Mouse (Mus musculus) limb, embryonic 12.5 days (tissue): Measurements from ENCODE around the gene Vps54. TPM values are rescaled to one million over a fixed set of nuclear protein-coding genes. Genes with fewer than 3 reads are reported as not detected.
"Not testable (repeated sequence)": the region's sequence is repeated elsewhere in the genome, so short reads cannot be mapped to it uniquely, and the experiment has no call there.

ENCODE experiments used
- ATAC-seq: fragments of 200-750 bp; cut with Nextera tagmentation; 2 replicates; pipeline ENCODE4 v1.8.0; 2017; ENCODE audit warnings: low read depth, moderate TSS enrichment; ENCODE audit not compliant: insufficient number of reproducible peaks, insufficient read depth, low FRiP score, low TSS enrichment
- H3K27ac ChIP-seq: fragments of 300-500 bp; sonication (generic); 2 replicates; pipeline ENCODE4 v1.5.1; 2016; ENCODE audit warnings: mild to moderate bottlenecking, moderate library complexity
- H3K27me3 ChIP-seq: fragments of 300-500 bp; sonication (generic); 2 replicates; pipeline ENCODE4 v1.6.1; 2016; ENCODE audit warnings: mild to moderate bottlenecking, moderate library complexity
- H3K36me3 ChIP-seq: fragments of 300-500 bp; sonication (generic); 2 replicates; pipeline ENCODE4 v1.6.1; 2016; ENCODE audit warnings: mild to moderate bottlenecking, moderate library complexity
- H3K4me1 ChIP-seq: fragments of 300-500 bp; sonication (generic); replicated peaks from 2 replicates; pipeline ENCODE4 v1.6.1; 2016
- H3K4me2 ChIP-seq: fragments of 300-500 bp; sonication (generic); 2 replicates; pipeline ENCODE4 v1.6.1; 2016; ENCODE audit warnings: mild to moderate bottlenecking, moderate library complexity
- H3K4me3 ChIP-seq: fragments of 300-500 bp; sonication (generic); replicated peaks from 2 replicates; pipeline ENCODE4 v1.5.1; 2016; ENCODE audit warnings: mild to moderate bottlenecking
- H3K9ac ChIP-seq: fragments of 300-500 bp; sonication (generic); replicated peaks from 2 replicates; pipeline ENCODE4 v1.6.1; 2016; ENCODE audit warnings: mild to moderate bottlenecking, moderate library complexity
- H3K9me3 ChIP-seq: fragments of 300-500 bp; sonication (generic); 2 replicates; pipeline ENCODE4 v1.6.1; 2016; ENCODE audit warnings: mild to moderate bottlenecking, moderate library complexity
- whole genome bisulfite sequencing: fragments of 180-500 bp; shearing (Covaris S2); methylation state at CpG from one replicate; pipeline ENCODE4 v1.1.7; 2016; 5-methylcytosine and 5-hydroxymethylcytosine counted together
- polyA plus RNA-seq: library from polyadenylated mRNA; unstranded; fragments of >200 nt; fragmentation: Nextera tagmentation; extraction: Ambion mirVana; gene quantifications from 2 replicates; pipeline ENCODE4 v1.2.1, GENCODE M21; 2016

The Vps54 gene
- 16.2 and 17.8 TPM in 2 replicates for polyA plus RNA-seq

GRCm38 (mm10) chr11:21239021-21239661, at the start of gene Vps54:
Vps54 (plus strand) TSS chr11:21239281.
- H3K9me3 ChIP-seq: no peaks in the 10 kb centered on the region
- ATAC-seq: peak; percentile 84
- H3K9ac ChIP-seq: peak within 1 kb of the TSS; percentile 99
- under 1% methylated on average over 54 of the region's 84 CpGs for WGBS
- no peaks in the 10 kb centered on the region for H3K36me3 ChIP-seq
- no peaks in the 10 kb centered on the region for H3K27me3 ChIP-seq
- peak within 1 kb of the TSS; percentile 62 for H3K4me2 ChIP-seq
- H3K27ac ChIP-seq: peak within 1 kb of the TSS; percentile 99
- peaks cover 9% of the 10 kb centered on the region for H3K4me1 ChIP-seq
- H3K4me3 ChIP-seq: peak within 1 kb of the TSS; percentile 92

DNA sequence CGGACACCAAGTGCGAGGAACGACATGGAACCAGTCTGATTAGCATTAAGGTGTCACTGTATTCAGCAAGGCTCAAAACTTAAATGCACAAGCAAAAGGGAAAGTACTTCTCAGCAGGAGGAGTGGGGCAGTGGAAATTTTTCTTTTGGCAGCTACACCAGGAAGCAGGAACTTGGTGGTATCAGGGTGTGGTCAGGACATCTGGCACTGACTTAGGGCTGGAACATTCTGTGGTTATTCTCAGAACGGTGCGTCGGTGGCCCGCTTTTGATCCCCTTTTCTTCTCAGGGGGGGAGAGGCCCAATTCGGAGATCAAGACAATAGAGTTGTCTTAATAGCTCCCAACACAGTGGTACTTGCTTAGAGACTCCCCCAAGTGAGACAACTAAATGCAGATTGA, 47.3 kb upstream of the Vps54 start:
- not testable (repeated sequence) for H3K4me2 ChIP-seq, H3K9ac ChIP-seq, H3K27ac ChIP-seq, H3K9me3 ChIP-seq, H3K4me3 ChIP-seq, H3K4me1 ChIP-seq, ATAC-seq, H3K36me3 ChIP-seq, H3K27me3 ChIP-seq
- WGBS: 87% methylated on average over 8 of the region's 8 CpGs

- WGBS: 94% methylated on average over 3 of the region's 3 CpGs
- Histone ChIP-seq H3K27ac (no peak overlapping the region), H3K4me1 (no peaks in the 10 kb centered on the region), H3K27me3 (no peaks in the 10 kb centered on the region), H3K36me3 (no peaks in the 10 kb centered on the region), H3K4me3 (no peak overlapping the region), H3K4me2 (no peak overlapping the region), H3K9ac (no peak overlapping the region), H3K9me3 (no peaks in the 10 kb centered on the region)
- ATAC-seq: no peak
Measured at GRCm38 (mm10) chr11:21194851-21195250, 44.2 kb upstream of the Vps54 start.

GRCm38 (mm10) chr11:21209046-21209445, 30.0 kb upstream of the Vps54 start:
- no peak overlapping the region for H3K4me2 ChIP-seq
- no peak overlapping the region for H3K27ac ChIP-seq
- H3K9ac ChIP-seq: no peak overlapping the region
- 86% methylated on average over 2 of the region's 2 CpGs for WGBS
- no peaks in the 10 kb centered on the region for H3K36me3 ChIP-seq
- ATAC-seq: no peak
- no peaks in the 10 kb centered on the region for H3K4me1 ChIP-seq
- H3K4me3 ChIP-seq: no peak overlapping the region
- peaks cover 6% of the 10 kb centered on the region for H3K9me3 ChIP-seq
- H3K27me3 ChIP-seq: no peaks in the 10 kb centered on the region

- H3K4me3 ChIP-seq, H3K4me2 ChIP-seq, H3K9ac ChIP-seq, H3K4me1 ChIP-seq, ATAC-seq, H3K27me3 ChIP-seq, H3K9me3 ChIP-seq, H3K36me3 ChIP-seq, H3K27ac ChIP-seq: not testable (repeated sequence)
- WGBS: 93% methylated on average over 9 of the region's 9 CpGs
Measured at GRCm38 (mm10) chr11:21209701-21210100, 29.4 kb upstream of the Vps54 start.

GRCm38 (mm10) chr11:21217419-21217818, 21.7 kb upstream of the Vps54 start:
- no peak for ATAC-seq
- Histone ChIP-seq H3K36me3 (no peaks in the 10 kb centered on the region), H3K27ac (no peak overlapping the region), H3K4me3 (no peak overlapping the region), H3K27me3 (no peaks in the 10 kb centered on the region), H3K9ac (no peak overlapping the region), H3K4me2 (no peak overlapping the region), H3K9me3 (no peaks in the 10 kb centered on the region), H3K4me1 (no peaks in the 10 kb centered on the region)
- WGBS: 87% methylated on average over 3 of the region's 3 CpGs

- no peak for ATAC-seq
- H3K9ac ChIP-seq: no peak overlapping the region
- no peak overlapping the region for H3K4me2 ChIP-seq
- no peaks in the 10 kb centered on the region for H3K27me3 ChIP-seq
- no peaks in the 10 kb centered on the region for H3K4me1 ChIP-seq
- 81% methylated on average over 2 of the region's 2 CpGs for WGBS
- no peaks in the 10 kb centered on the region for H3K36me3 ChIP-seq
- no peak overlapping the region for H3K27ac ChIP-seq
- H3K9me3 ChIP-seq: no peaks in the 10 kb centered on the region
- H3K4me3 ChIP-seq: no peak overlapping the region
Measured at GRCm38 (mm10) chr11:21219281-21219680, 19.8 kb upstream of the Vps54 start.

DNA sequence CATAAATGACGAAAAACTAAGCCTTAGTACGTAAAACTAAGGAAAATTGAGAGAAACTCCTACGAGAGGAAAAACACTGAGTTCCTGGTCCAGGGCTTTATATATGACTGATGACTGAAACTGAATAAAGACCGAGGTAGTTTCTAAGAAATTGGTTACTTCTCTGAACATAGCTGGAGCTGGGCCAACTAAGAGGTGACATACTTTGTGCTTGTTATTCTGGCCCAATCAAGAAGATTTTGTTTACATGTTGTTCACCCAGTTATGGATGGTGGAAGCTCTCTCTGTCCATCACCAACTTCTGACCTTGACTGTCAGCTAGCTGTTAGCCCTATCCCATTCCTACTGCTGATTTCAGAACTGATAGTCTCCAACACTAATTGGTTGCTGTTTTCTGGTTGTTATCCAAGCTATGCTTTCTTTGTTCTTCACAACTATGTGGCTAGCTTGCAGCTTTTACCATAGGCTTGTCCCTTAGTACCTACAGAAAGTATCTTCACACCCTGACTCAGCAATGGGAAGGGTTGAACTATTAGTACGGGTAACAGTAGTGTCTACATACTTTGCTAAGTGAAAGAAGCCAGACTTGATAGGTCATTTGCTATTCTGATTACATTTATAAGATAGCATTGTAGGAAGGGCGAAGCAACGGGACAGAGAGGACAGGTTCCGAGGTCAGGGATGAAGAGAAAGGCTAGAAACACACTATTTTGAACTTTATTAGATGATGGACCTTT, 19.1 kb upstream of the Vps54 start:
- ATAC-seq: no peak
- H3K36me3 ChIP-seq: no peaks in the 10 kb centered on the region
- no peak overlapping the region for H3K4me2 ChIP-seq
- no peaks in the 10 kb centered on the region for H3K27me3 ChIP-seq
- no peak overlapping the region for H3K4me3 ChIP-seq
- H3K4me1 ChIP-seq: no peaks in the 10 kb centered on the region
- H3K27ac ChIP-seq: no peak overlapping the region
- no peaks in the 10 kb centered on the region for H3K9me3 ChIP-seq
- no peak overlapping the region for H3K9ac ChIP-seq
- 85% methylated on average over 8 of the region's 8 CpGs for WGBS

- H3K4me3 ChIP-seq: no peak overlapping the region
- no peak overlapping the region for H3K27ac ChIP-seq
- H3K4me2 ChIP-seq: no peak overlapping the region
- WGBS: 78% methylated on average over 2 of the region's 2 CpGs
- H3K36me3 ChIP-seq: no peaks in the 10 kb centered on the region
- H3K27me3 ChIP-seq: no peaks in the 10 kb centered on the region
- no peak overlapping the region for H3K9ac ChIP-seq
- H3K9me3 ChIP-seq: no peaks in the 10 kb centered on the region
- H3K4me1 ChIP-seq: no peaks in the 10 kb centered on the region
- no peak for ATAC-seq
Measured at GRCm38 (mm10) chr11:21220754-21221153, 18.3 kb upstream of the Vps54 start.

DNA sequence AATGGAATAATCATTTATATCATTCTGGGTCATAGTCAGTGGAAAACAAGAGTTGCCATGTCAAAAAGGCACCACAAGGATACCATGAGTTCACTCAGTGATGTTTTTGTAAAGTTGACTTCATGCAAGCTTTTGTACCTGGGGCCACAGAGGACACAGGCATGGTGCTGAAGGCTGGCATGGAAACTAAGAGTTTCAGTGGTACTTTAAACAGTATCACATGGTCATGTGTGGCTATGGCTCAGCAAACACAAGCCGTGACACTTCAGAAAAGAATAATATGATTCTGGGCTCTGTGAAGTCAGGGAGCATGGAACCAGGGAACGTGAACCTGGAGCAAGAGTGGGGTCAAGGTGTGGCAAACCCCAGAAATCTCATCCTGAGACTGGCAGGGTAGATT, 17.7 kb upstream of the Vps54 start:
- 84% methylated on average over 2 of the region's 2 CpGs for WGBS
- no peak overlapping the region for H3K4me3 ChIP-seq
- no peak overlapping the region for H3K4me2 ChIP-seq
- H3K4me1 ChIP-seq: no peaks in the 10 kb centered on the region
- H3K36me3 ChIP-seq: no peaks in the 10 kb centered on the region
- H3K27ac ChIP-seq: no peak overlapping the region
- no peak for ATAC-seq
- no peaks in the 10 kb centered on the region for H3K27me3 ChIP-seq
- H3K9ac ChIP-seq: no peak overlapping the region
- H3K9me3 ChIP-seq: no peaks in the 10 kb centered on the region

DNA sequence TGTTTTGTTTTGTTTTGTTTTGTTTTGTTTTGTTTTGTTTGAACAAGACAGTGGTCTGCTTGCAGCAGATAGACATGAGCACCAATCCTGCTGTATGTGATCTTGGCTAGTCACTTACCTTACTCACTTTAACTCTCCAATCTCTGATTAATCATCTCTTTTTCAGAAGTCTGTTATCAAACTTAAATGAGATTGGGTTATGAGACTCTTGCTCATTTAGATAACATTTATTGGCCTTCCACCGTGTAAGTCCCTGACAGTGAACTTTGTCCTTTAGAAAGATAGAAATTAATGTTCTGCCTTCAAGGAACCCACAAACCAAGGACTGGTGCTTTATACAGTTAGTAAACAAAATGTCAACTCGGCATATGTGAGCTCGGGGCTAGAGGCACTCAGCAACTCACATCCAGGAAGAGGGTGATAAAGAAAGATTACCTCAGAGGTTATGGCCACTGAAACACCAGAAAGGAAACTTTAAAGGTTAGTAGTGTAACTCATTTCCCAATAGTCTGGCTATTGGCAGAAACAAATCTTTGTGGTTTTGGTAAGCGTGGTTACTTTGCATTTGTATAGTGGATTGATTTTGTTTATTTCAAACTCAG, 16.4 kb upstream of the Vps54 start:
- WGBS: 67% methylated on average over 4 of the region's 4 CpGs
- no peak overlapping the region for H3K9ac ChIP-seq
- no peak overlapping the region for H3K4me2 ChIP-seq
- no peaks in the 10 kb centered on the region for H3K9me3 ChIP-seq
- no peak overlapping the region for H3K4me3 ChIP-seq
- no peaks in the 10 kb centered on the region for H3K4me1 ChIP-seq
- H3K27ac ChIP-seq: no peak overlapping the region
- no peak for ATAC-seq
- no peaks in the 10 kb centered on the region for H3K27me3 ChIP-seq
- H3K36me3 ChIP-seq: no peaks in the 10 kb centered on the region
